Mouse (Mus musculus) adrenal gland, postnatal 36 days (tissue): ENCODE data around the gene Rasip1. TPM values are rescaled to one million over a fixed set of nuclear protein-coding genes. Genes with fewer than 3 reads are reported as not detected.

ENCODE experiments used
- DNase-seq, 2 experiments: peaks; one replicate each; pipeline ENCODE4 v3.0.0; 2021; ENCODE audit warnings: mixed read lengths in 1 of 2
- total RNA-seq, 2 experiments: library from RNA; stranded (reverse); gene quantifications; 2 replicates each; pipeline ENCODE4 v1.2.3; 2021

Rasip1 gene
- total RNA-seq, 2 experiments from 2014 or later = 18.7 to 26.0 TPM

- DNase-seq = no peak
Measured at GRCm38 (mm10) chr7:45685811-45686210, 58.5 kb downstream of the Rasip1 start.

GRCm38 (mm10) chr7:45686841-45687240 is 59.6 kb downstream of the Rasip1 start:
- DNase-seq = no peak

Other genes starting within 250 kb of the Rasip1 start
- 100 to 1,000 TPM; 223 to 308 TPM for gene Snrnp70, start 231.7 kb upstream of the Rasip1 start, total RNA-seq
- gene Kcna7, start 221.8 kb upstream of the Rasip1 start, total RNA-seq = not detected
- not detected for gene Ntf5, start 213.8 kb upstream of the Rasip1 start, total RNA-seq
- not detected for gene Lhb, start 206.7 kb upstream of the Rasip1 start, total RNA-seq
- 10 to 100 TPM; 41.7 to 43.9 TPM for gene Gys1, start 192.6 kb upstream of the Rasip1 start, total RNA-seq
- gene Ruvbl2, start 189.4 kb upstream of the Rasip1 start, total RNA-seq = 10 to 100 TPM; 50.3 to 56.3 TPM
- 1,000 to 10,000 TPM in 1 of 2 experiments, 100 to 1,000 TPM in 1; 896 to 1,448 TPM for gene Ftl1, start 167.6 kb upstream of the Rasip1 start, total RNA-seq
- 10 to 100 TPM; 60.1 to 64.5 TPM for gene Bax, start 160.6 kb upstream of the Rasip1 start, total RNA-seq
- gene Tulp2, start 145.6 kb upstream of the Rasip1 start, total RNA-seq = 1 to 10 TPM in 1 of 2 experiments, under 1 TPM in 1; 0.86 to 2.1 TPM
- gene Gm45808, start 140.7 kb upstream of the Rasip1 start, total RNA-seq = 10 to 100 TPM; 39.2 to 52.3 TPM
- gene Dhdh, start 138.7 kb upstream of the Rasip1 start, total RNA-seq = 10 to 100 TPM; 57.8 to 75.6 TPM
- 100 to 1,000 TPM; 263 to 267 TPM for gene Nucb1, start 117.1 kb upstream of the Rasip1 start, total RNA-seq
- gene Ppp1r15a, start 101.2 kb upstream of the Rasip1 start, total RNA-seq = 10 to 100 TPM; 45.7 to 68.4 TPM
- gene Plekha4, start 101.2 kb upstream of the Rasip1 start, total RNA-seq = 1 to 10 TPM; 3.5 to 4.2 TPM
- gene Hsd17b14, start 72.6 kb upstream of the Rasip1 start, total RNA-seq = 1 to 10 TPM in 1 of 2 experiments, under 1 TPM in 1; 0.56 to 1.2 TPM
- 100 to 1,000 TPM; 165 to 289 TPM for gene Bcat2, start 57.3 kb upstream of the Rasip1 start, total RNA-seq
- under 1 TPM in 1 of 2 experiments, not detected in 1; 0.33 TPM for gene Fgf21, start 12.0 kb upstream of the Rasip1 start, total RNA-seq
- gene Fut1, start 10.2 kb upstream of the Rasip1 start, total RNA-seq = not detected
- under 1 TPM; 0.16 to 0.20 TPM for gene Izumo1, start 5.7 kb upstream of the Rasip1 start, total RNA-seq
- gene Mamstr, start 12.5 kb downstream of the Rasip1 start, total RNA-seq = 10 to 100 TPM in 1 of 2 experiments, 1 to 10 TPM in 1; 3.0 to 11.0 TPM
- under 1 TPM in 1 of 2 experiments, not detected in 1; 0.17 TPM for gene Fut2, start 38.9 kb downstream of the Rasip1 start, total RNA-seq
- under 1 TPM; 0.23 to 0.83 TPM for gene Ntn5, start 56.5 kb downstream of the Rasip1 start, total RNA-seq
- gene Sec1, start 66.9 kb downstream of the Rasip1 start, total RNA-seq = under 1 TPM; 0.23 to 0.99 TPM
- gene Car11, start 72.4 kb downstream of the Rasip1 start, total RNA-seq = 10 to 100 TPM in 1 of 2 experiments, 1 to 10 TPM in 1; 8.6 to 10.2 TPM
- gene Dbp, start 77.6 kb downstream of the Rasip1 start, total RNA-seq = 100 to 1,000 TPM; 125 to 262 TPM
- 1,000 to 10,000 TPM; 1,050 to 1,062 TPM for gene Rpl18, start 88.0 kb downstream of the Rasip1 start, total RNA-seq
- 10 to 100 TPM; 35.5 to 35.6 TPM for gene Sphk2, start 90.5 kb downstream of the Rasip1 start, total RNA-seq
- under 1 TPM; 0.36 to 0.46 TPM for gene Fam83e, start 93.7 kb downstream of the Rasip1 start, total RNA-seq
- gene Spaca4, start 98.3 kb downstream of the Rasip1 start, total RNA-seq = not detected
- gene Lmtk3, start 156.2 kb downstream of the Rasip1 start, total RNA-seq = 1 to 10 TPM; 6.1 to 8.5 TPM
- 1 to 10 TPM; 1.1 to 1.4 TPM for gene Sult2b1, start 157.2 kb downstream of the Rasip1 start, total RNA-seq
- 100 to 1,000 TPM; 121 to 125 TPM for gene Cyth2, start 187.1 kb downstream of the Rasip1 start, total RNA-seq
- under 1 TPM; 0.16 to 0.53 TPM for gene Kcnj14, start 197.3 kb downstream of the Rasip1 start, total RNA-seq
- gene Grwd1, start 203.5 kb downstream of the Rasip1 start, total RNA-seq = 10 to 100 TPM; 27.1 to 36.0 TPM
- 100 to 1,000 TPM; 137 to 140 TPM for gene Kdelr1, start 245.3 kb downstream of the Rasip1 start, total RNA-seq